Mouse (Mus musculus): ENCODE measurements around the gene Abca4. TPM values are rescaled to one million over a fixed set of nuclear protein-coding genes. Genes with fewer than 3 reads are reported as not detected.

Abca4 gene
- polyA plus RNA-seq (2015; fragmentation: Nextera tagmentation; extraction: Ambion mirVana) = 0.65 and 0.94 TPM in 2 replicates

DNA sequence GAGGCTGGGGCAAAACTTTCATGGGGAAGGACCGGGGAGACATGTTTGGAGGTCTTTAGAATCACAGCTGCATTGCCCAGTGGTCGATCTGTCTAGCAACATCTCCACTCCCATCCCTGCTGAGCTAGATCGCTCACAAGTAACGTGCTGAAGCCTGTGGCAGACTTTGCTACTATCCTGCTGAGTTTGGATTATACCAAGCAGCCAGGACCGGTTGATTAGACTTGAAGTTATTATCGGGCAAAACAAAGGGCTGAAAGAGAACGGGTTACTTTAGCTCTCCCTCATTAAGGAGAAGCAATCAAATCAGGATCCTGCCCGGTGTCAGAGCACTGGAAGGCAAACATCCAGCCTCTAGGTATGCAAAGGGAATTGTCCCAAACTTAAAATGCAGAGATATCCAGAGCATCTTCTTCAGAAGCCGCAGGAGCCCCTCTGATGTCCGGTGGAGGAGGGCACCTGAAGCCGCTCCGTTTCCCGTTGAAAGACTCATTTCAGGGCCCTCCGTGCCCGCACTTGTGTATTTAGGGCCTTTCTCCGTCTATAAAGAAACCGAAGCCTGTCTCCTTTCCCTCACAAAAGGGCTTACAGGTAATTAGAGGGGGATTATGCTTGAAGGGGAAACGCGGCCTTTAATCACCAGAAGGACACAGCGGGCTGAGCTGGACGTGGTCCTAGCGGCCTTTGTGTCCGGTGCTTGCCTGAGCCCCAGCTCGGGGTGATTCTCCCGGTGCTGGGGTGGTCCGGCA, at the start of gene Abca4:
TSS of gene Abca4 (plus strand) at position 645 of the 749 bp plus-strand sequence.
- H3K9me3 ChIP-seq = no peaks in the 10 kb centered on the region
- H3K4me1 ChIP-seq = peaks cover 62% of the 10 kb centered on the region
- H3K27me3 ChIP-seq = no peaks in the 10 kb centered on the region; the same call in 1 of the 2 replicates
- H3K9ac ChIP-seq = peak within 1 kb of the TSS; percentile 32; the same call in 1 of the 2 replicates
- 12% methylated on average over 26 of the region's 26 CpGs for WGBS
- peak within 1 kb of the TSS; percentile 10; the same call in 1 of the 2 replicates for H3K4me3 ChIP-seq
- H3K27ac ChIP-seq = peak within 1 kb of the TSS; percentile 49; the same call in 1 of the 2 replicates
- H3K36me3 ChIP-seq = no peaks in the 10 kb centered on the region
- peak within 1 kb of the TSS; percentile 47 for H3K4me2 ChIP-seq
- no peak for ATAC-seq (ENCODE audit: insufficient number of reproducible peaks, insufficient read depth, low FRiP score, low TSS enrichment, low read depth)

- H3K36me3 ChIP-seq = peaks cover 39% of the 10 kb centered on the region
- no peaks in the 10 kb centered on the region for H3K9me3 ChIP-seq
- no peak for ATAC-seq (ENCODE audit: insufficient number of reproducible peaks, insufficient read depth, low FRiP score, low TSS enrichment, low read depth)
- no peaks in the 10 kb centered on the region for H3K27me3 ChIP-seq
- no peak overlapping the region for H3K27ac ChIP-seq
- H3K4me2 ChIP-seq = no peak overlapping the region
- no peak overlapping the region for H3K4me3 ChIP-seq
- 78% methylated on average over 4 of the region's 4 CpGs for WGBS
- H3K9ac ChIP-seq = no peak overlapping the region
- peaks cover 3% of the 10 kb centered on the region; the same call in 1 of the 2 replicates for H3K4me1 ChIP-seq
Measured at GRCm38 (mm10) chr3:121995125-121995524, 49.1 kb upstream of the Abca4 start.

DNA sequence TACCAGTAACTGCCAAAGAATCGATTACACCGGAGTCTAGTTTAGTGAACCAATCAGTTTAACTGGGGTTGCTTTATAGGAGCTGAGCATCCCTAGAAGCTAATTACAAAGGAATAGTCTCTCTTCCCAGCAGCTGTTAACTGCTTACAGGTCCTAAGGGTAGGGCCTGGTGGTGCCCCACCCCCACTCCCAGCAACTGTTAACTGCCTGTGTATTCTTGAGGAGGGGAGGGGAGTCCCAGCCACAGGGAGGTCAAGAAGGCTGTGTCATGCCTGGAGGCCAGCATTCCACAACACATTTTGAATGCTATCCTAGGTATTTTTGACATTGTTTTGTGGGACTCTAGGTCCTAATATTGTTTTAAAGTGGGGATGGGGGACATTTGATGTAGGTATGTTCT, 44.3 kb upstream of the Abca4 start:
- no peak for ATAC-seq (ENCODE audit: insufficient number of reproducible peaks, insufficient read depth, low FRiP score, low TSS enrichment, low read depth)
- no peaks in the 10 kb centered on the region for H3K27me3 ChIP-seq
- no peak overlapping the region for H3K4me2 ChIP-seq
- peaks cover 3% of the 10 kb centered on the region; the same call in 1 of the 2 replicates for H3K4me1 ChIP-seq
- peaks cover 27% of the 10 kb centered on the region for H3K36me3 ChIP-seq
- no peak overlapping the region for H3K9ac ChIP-seq
- 51% methylated on average over 2 of the region's 2 CpGs for WGBS
- H3K9me3 ChIP-seq = no peaks in the 10 kb centered on the region
- no peak overlapping the region for H3K27ac ChIP-seq
- H3K4me3 ChIP-seq = no peak overlapping the region

- peaks cover 15% of the 10 kb centered on the region for H3K36me3 ChIP-seq
- H3K4me2 ChIP-seq = no peak overlapping the region
- H3K27ac ChIP-seq = no peak overlapping the region
- 46% methylated on average over 6 of the region's 6 CpGs for WGBS
- H3K4me3 ChIP-seq = no peak overlapping the region
- H3K27me3 ChIP-seq = no peaks in the 10 kb centered on the region
- H3K9ac ChIP-seq = no peak overlapping the region
- peaks cover 3% of the 10 kb centered on the region; the same call in 1 of the 2 replicates for H3K4me1 ChIP-seq
- ATAC-seq (ENCODE audit: insufficient number of reproducible peaks, insufficient read depth, low FRiP score, low TSS enrichment, low read depth) = no peak
- H3K9me3 ChIP-seq = no peaks in the 10 kb centered on the region
Measured at GRCm38 (mm10) chr3:122001568-122001967, 42.7 kb upstream of the Abca4 start.

- ATAC-seq (ENCODE audit: insufficient number of reproducible peaks, insufficient read depth, low FRiP score, low TSS enrichment, low read depth) = no peak
- H3K4me3 ChIP-seq = no peak overlapping the region
- WGBS = 93% methylated on average over 5 of the region's 5 CpGs
- H3K9ac ChIP-seq = no peak overlapping the region
- no peaks in the 10 kb centered on the region for H3K9me3 ChIP-seq
- no peak overlapping the region for H3K27ac ChIP-seq
- H3K4me1 ChIP-seq = no peaks in the 10 kb centered on the region
- H3K36me3 ChIP-seq = peaks cover 60% of the 10 kb centered on the region
- no peak overlapping the region for H3K4me2 ChIP-seq
- no peaks in the 10 kb centered on the region for H3K27me3 ChIP-seq
Measured at GRCm38 (mm10) chr3:122009818-122010217, 34.4 kb upstream of the Abca4 start.

- no peak for ATAC-seq (ENCODE audit: insufficient number of reproducible peaks, insufficient read depth, low FRiP score, low TSS enrichment, low read depth)
- no peak overlapping the region for H3K9ac ChIP-seq
- no peak overlapping the region for H3K27ac ChIP-seq
- H3K27me3 ChIP-seq = no peaks in the 10 kb centered on the region
- 83% methylated on average over 5 of the region's 5 CpGs for WGBS
- H3K4me3 ChIP-seq = no peak overlapping the region
- peaks cover 61% of the 10 kb centered on the region for H3K36me3 ChIP-seq
- H3K9me3 ChIP-seq = no peaks in the 10 kb centered on the region
- no peaks in the 10 kb centered on the region for H3K4me1 ChIP-seq
- no peak overlapping the region for H3K4me2 ChIP-seq
Measured at GRCm38 (mm10) chr3:122010292-122010691, 34.0 kb upstream of the Abca4 start.

DNA sequence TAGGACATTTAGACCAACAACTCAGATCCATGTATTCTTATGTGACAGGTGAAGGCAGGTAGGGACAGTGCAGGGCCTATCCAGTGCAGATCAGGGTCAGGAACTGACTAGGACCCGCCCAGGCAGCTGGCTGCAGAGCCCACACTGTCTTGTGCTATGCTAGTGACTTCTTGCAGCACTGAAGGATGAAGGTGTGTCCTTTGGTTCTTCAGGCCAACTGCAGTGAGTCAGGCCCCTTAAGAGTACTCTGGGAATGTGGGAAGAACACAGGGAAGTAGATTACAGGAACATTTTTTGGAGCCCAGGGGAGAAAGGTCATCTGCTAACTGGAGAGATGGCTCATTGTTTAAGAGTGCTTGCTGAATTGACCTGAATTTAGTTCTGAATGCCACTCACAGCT, 31.8 kb upstream of the Abca4 start:
- Histone ChIP-seq H3K27ac (no peak overlapping the region), H3K27me3 (no peaks in the 10 kb centered on the region), H3K9me3 (no peaks in the 10 kb centered on the region), H3K4me2 (no peak overlapping the region), H3K4me1 (no peaks in the 10 kb centered on the region), H3K4me3 (no peak overlapping the region), H3K9ac (no peak overlapping the region), H3K36me3 (peaks cover 58% of the 10 kb centered on the region)
- 73% methylated on average over 1 of the region's 1 CpGs for WGBS
- ATAC-seq (ENCODE audit: insufficient number of reproducible peaks, insufficient read depth, low FRiP score, low TSS enrichment, low read depth) = no peak

DNA sequence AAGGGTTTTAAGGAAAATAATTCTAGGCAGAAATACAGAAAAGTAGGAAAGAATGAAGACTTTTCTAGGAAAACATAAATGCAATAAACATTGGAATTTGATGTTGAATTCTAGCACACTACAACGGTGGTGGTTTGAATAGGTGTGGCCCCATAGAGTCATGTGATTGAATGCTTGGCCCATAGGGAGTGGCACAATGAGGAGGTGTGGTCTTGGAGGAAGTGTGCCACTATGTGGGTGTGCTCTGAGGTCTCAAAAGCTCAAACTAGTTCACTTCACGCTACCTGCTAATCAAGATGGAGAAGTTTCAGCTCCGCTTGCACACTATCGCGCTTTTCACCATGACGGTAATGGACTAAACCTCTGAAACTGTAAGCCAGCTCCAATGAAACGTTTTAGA, 25.8 kb upstream of the Abca4 start:
- Histone ChIP-seq H3K36me3 (peaks cover 17% of the 10 kb centered on the region), H3K27ac (no peak overlapping the region), H3K9me3 (no peaks in the 10 kb centered on the region), H3K4me1 (no peaks in the 10 kb centered on the region), H3K9ac (no peak overlapping the region), H3K4me2 (no peak overlapping the region), H3K27me3 (no peaks in the 10 kb centered on the region), H3K4me3 (no peak overlapping the region)
- WGBS = 94% methylated on average over 7 of the region's 7 CpGs
- no peak for ATAC-seq (ENCODE audit: insufficient number of reproducible peaks, insufficient read depth, low FRiP score, low TSS enrichment, low read depth)

GRCm38 (mm10) chr3:122019159-122019558, 25.1 kb upstream of the Abca4 start:
- no peak overlapping the region for H3K4me3 ChIP-seq
- H3K9me3 ChIP-seq = no peaks in the 10 kb centered on the region
- H3K27ac ChIP-seq = no peak overlapping the region
- WGBS = 86% methylated on average over 5 of the region's 5 CpGs
- no peak overlapping the region for H3K4me2 ChIP-seq
- no peaks in the 10 kb centered on the region for H3K4me1 ChIP-seq
- ATAC-seq (ENCODE audit: insufficient number of reproducible peaks, insufficient read depth, low FRiP score, low TSS enrichment, low read depth) = no peak
- peaks cover 11% of the 10 kb centered on the region for H3K36me3 ChIP-seq
- H3K27me3 ChIP-seq = no peaks in the 10 kb centered on the region
- H3K9ac ChIP-seq = no peak overlapping the region

GRCm38 (mm10) chr3:122021029-122021652, 23.1 kb upstream of the Abca4 start:
- Histone ChIP-seq H3K9ac (no peak overlapping the region), H3K4me1 (no peaks in the 10 kb centered on the region), H3K36me3 (peaks cover 3% of the 10 kb centered on the region; the same call in 1 of the 2 replicates), H3K4me2 (no peak overlapping the region), H3K4me3 (no peak overlapping the region), H3K27me3 (no peaks in the 10 kb centered on the region), H3K9me3 (no peaks in the 10 kb centered on the region), H3K27ac (no peak overlapping the region)
- WGBS = 87% methylated on average over 8 of the region's 8 CpGs
- no peak for ATAC-seq (ENCODE audit: insufficient number of reproducible peaks, insufficient read depth, low FRiP score, low TSS enrichment, low read depth)

DNA sequence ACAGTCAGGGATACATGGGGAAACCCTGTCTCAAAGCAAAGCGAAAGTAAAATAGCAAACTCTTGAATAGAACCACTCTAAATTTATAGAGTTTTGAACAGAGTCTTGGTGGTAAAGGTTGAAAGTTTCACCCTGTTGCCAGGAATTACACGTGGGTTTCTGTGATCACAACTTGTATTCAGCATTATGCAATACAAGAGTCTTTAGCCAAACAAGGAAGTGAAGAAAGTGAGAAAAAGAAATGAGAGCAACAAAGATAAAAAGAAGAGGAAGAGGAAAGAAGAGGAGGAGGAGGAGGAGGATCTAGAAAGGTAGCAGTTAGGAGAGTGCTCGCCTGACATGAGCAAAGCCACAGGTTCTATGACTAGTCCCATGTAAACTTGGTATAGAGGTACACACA, 21.9 kb upstream of the Abca4 start:
- Histone ChIP-seq H3K36me3 (peaks cover 3% of the 10 kb centered on the region; the same call in 1 of the 2 replicates), H3K4me3 (no peak overlapping the region), H3K9me3 (no peaks in the 10 kb centered on the region), H3K4me1 (no peaks in the 10 kb centered on the region), H3K27ac (no peak overlapping the region), H3K4me2 (no peak overlapping the region), H3K9ac (no peak overlapping the region), H3K27me3 (no peaks in the 10 kb centered on the region)
- no peak for ATAC-seq (ENCODE audit: insufficient number of reproducible peaks, insufficient read depth, low FRiP score, low TSS enrichment, low read depth)
- 95% methylated on average over 3 of the region's 3 CpGs for WGBS

DNA sequence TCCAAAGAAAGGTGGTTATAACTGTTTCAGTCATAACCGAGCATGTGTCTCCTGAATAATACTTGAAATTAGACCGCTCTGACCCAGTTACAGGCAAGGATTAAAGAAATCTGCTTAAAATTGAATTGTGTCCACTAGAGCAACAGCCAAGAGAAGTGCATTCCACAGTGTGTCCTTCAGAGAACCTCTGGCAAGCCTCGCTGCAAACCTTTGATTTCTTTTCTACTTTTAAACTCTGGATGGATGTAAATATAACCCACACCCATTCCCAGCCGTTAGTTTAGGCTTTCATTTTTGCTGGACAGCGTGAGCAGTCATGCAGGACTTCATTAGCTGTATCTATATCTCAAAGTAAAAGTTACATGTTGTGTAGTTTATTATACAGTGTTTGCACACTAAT, 17.6 kb upstream of the Abca4 start:
- Histone ChIP-seq H3K4me2 (no peak overlapping the region), H3K4me1 (no peaks in the 10 kb centered on the region), H3K4me3 (no peak overlapping the region), H3K9ac (no peak overlapping the region), H3K9me3 (no peaks in the 10 kb centered on the region; the same call in 1 of the 2 replicates), H3K27ac (no peak overlapping the region), H3K36me3 (no peaks in the 10 kb centered on the region), H3K27me3 (no peaks in the 10 kb centered on the region)
- no peak for ATAC-seq (ENCODE audit: insufficient number of reproducible peaks, insufficient read depth, low FRiP score, low TSS enrichment, low read depth)
- 48% methylated on average over 5 of the region's 5 CpGs for WGBS
